Mouse (Mus musculus) olfactory bulb, adult 2 months (tissue): ENCODE results near the gene F2rl3.

Source experiments
- CTCF ChIP-seq: fragments of 200-500 bp; IDR thresholded peaks from 2 replicates; pipeline ENCODE4 v1.5.1; 2012; ENCODE audit warnings: low read depth, mild to moderate bottlenecking, low read length, moderate library complexity; ENCODE audit not compliant: insufficient read depth
- POLR2A ChIP-seq: fragments of 200-500 bp; IDR thresholded peaks from 2 replicates; pipeline ENCODE4 v1.6.1; 2012; ENCODE audit warnings: mild to moderate bottlenecking, low read depth, low read length, moderate library complexity; ENCODE audit not compliant: insufficient read depth

DNA sequence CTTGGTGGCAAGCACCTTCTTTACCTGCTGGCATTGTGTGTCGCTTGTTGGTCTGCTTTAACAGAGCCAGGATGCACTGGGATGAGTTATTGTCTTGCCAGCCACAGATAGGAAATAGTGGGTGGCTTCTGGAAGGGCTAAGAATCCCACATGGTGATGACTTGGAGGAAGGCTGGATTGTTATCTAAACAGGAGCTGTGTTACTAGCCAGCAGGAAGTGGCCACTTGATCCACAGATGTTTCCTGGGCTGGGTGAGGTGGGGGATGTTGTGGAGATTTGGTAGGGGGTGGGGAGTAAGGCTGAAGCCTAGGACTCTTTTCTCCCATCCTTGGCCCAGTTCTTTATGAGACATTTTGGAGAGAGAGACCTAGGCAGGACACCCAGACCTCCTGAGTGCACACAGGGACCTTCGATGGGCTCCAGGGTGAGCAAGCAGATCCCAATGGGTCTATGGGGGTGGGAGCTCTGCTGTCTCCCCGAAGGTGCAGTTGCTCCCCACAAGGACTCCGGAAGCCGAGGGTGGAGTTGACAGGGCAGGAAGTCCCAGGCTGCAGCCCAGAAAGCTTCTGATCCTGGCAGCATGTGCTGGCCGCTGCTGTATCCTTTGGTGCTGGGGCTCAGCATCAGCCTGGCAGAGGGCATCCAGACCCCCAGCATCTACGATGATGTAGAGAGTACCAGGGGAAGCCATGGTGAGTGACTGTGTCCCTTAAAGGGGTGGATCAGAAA is at the start of gene F2rl3:
- TF ChIP-seq CTCF (no peak), POLR2A (no peak)
